ENCODE assay signal across 17 mouse cellular contexts in genomic region chr16:27056495-27057269, GRCm38 (mm10).
"Had no signal": no experiment of that assay in that cellular context is flagged by ENCODE, and none has a peak within 500 bp of the region (broad histone marks: within the 10 kb centered on the region; RNA-seq: fewer than 3 reads in every experiment).

No protein-coding gene starts in this region.

- H3K27me3 ChIP-seq: limb, embryonic 12.5 days; liver, embryonic 13.5 days; lung, embryonic 15.5 days; megakaryocyte, embryonic 14.5 days; midbrain, embryonic 12.5 days; stomach, embryonic 15.5 days had no signal

- ATAC-seq: liver, postnatal 0 days had no signal

- H3K9me3 ChIP-seq: limb, embryonic 12.5 days; liver, embryonic 13.5 days; lung, embryonic 15.5 days; megakaryocyte, embryonic 14.5 days; midbrain, embryonic 12.5 days; stomach, embryonic 15.5 days had no signal

- H3K4me2 ChIP-seq: limb, embryonic 12.5 days; liver, embryonic 13.5 days; lung, embryonic 15.5 days; midbrain, embryonic 12.5 days; stomach, embryonic 15.5 days had no signal

- H3K27ac ChIP-seq: layer of hippocampus, adult 2 months; limb, embryonic 12.5 days; liver, embryonic 13.5 days; lung, embryonic 15.5 days; macrophage; midbrain, embryonic 12.5 days; stomach, embryonic 15.5 days had no signal

- H3K36me3 ChIP-seq: limb, embryonic 12.5 days; liver, embryonic 13.5 days; lung, embryonic 15.5 days; midbrain, embryonic 12.5 days; stomach, embryonic 15.5 days had no signal

- H3K4me3 ChIP-seq: layer of hippocampus, adult 2 months; limb, embryonic 12.5 days; liver, embryonic 13.5 days; lung, embryonic 15.5 days; megakaryocyte, embryonic 14.5 days; midbrain, embryonic 12.5 days; stomach, embryonic 15.5 days had no signal

- DNase-seq: kidney, adult 18-20 months; kidney, postnatal 10 days; kidney, postnatal 4 days; liver; liver, embryonic 13.5 days; liver, postnatal 0 days; lung, postnatal 14 days; right cerebral cortex, postnatal 14 days; thymus, adult 2 months; thymus, postnatal 25 days had no signal

- H3K4me1 ChIP-seq: limb, embryonic 12.5 days; liver, embryonic 13.5 days; lung, embryonic 15.5 days; megakaryocyte, embryonic 14.5 days; midbrain, embryonic 12.5 days; stomach, embryonic 15.5 days had no signal

- H3K9ac ChIP-seq: limb, embryonic 12.5 days; liver, embryonic 13.5 days; liver, postnatal 0 days; lung, embryonic 15.5 days; midbrain, embryonic 12.5 days; stomach, embryonic 15.5 days had no signal
